Mouse (Mus musculus) MEL (cell line): ENCODE data around the gene Ptprj. TPM values are rescaled to one million over a fixed set of nuclear protein-coding genes. Genes with fewer than 3 reads are reported as not detected.

Source experiments
- DNase-seq: peaks from one replicate; pipeline ENCODE4 v3.0.0; 2011; ENCODE audit warnings: low read depth, low spot score
- H3K27ac ChIP-seq: 2 replicates; pipeline ENCODE4 v1.5.1; 2012; ENCODE audit warnings: low read depth, mild to moderate bottlenecking, control low read depth, low read length, moderate library complexity; ENCODE audit not compliant: control insufficient read depth
- H3K27me3 ChIP-seq, 2 experiments: fragments of 150-350 bp in 1 of 2; sonication (generic) in 1 of 2; 2 replicates each; pipeline ENCODE4 v1.6.1; 2012; ENCODE audit warnings: low read length in 2 of 2, mild to moderate bottlenecking in 2 of 2, improper control_type of control experiment in 1 of 2, moderate library complexity in 1 of 2; ENCODE audit not compliant: insufficient read depth in 2 of 2, control insufficient read depth in 1 of 2
- H3K36me3 ChIP-seq, 2 experiments: 2 replicates each; pipeline ENCODE4 v1.6.1; 2012 to 2014; ENCODE audit warnings: low read length in 2 of 2, improper control_type of control experiment in 1 of 2, inconsistent platforms in 1 of 2, mild to moderate bottlenecking in 1 of 2; ENCODE audit not compliant: insufficient read depth in 2 of 2, control insufficient read depth in 1 of 2
- H3K4me1 ChIP-seq, 2 experiments: fragments of 150-350 bp in 1 of 2; sonication (generic) in 1 of 2; 2 replicates each; pipeline ENCODE4 v1.6.1; 2012; ENCODE audit warnings: low read length in 2 of 2, improper control_type of control experiment in 1 of 2, mild to moderate bottlenecking in 1 of 2; ENCODE audit not compliant: insufficient read depth in 2 of 2, control insufficient read depth in 1 of 2
- H3K4me3 ChIP-seq, 2 experiments: fragments of 150-350 bp in 1 of 2; sonication (generic) in 1 of 2; 2 replicates each; pipeline ENCODE4 v1.5.1; 2012; ENCODE audit warnings: low read depth in 2 of 2, low read length in 2 of 2, mild to moderate bottlenecking in 2 of 2, moderate library complexity in 2 of 2, control low read depth in 1 of 2, improper control_type of control experiment in 1 of 2; ENCODE audit not compliant: control insufficient read depth in 1 of 2, insufficient read depth in 1 of 2
- H3K79me2 ChIP-seq: 2 replicates; pipeline ENCODE4 v1.6.1; 2012; ENCODE audit warnings: mild to moderate bottlenecking, low read length, moderate library complexity; ENCODE audit not compliant: control insufficient read depth, poor library complexity, insufficient read depth
- H3K9ac ChIP-seq: 2 replicates; pipeline ENCODE4 v1.6.1; 2012; ENCODE audit warnings: low read depth, mild to moderate bottlenecking, control low read depth, low read length, moderate library complexity; ENCODE audit not compliant: control insufficient read depth, poor library complexity, severe bottlenecking
- H3K9me3 ChIP-seq: fragments of 150-350 bp; sonication (generic); replicated peaks from 2 replicates; pipeline ENCODE4 v1.6.1; 2012; ENCODE audit warnings: mild to moderate bottlenecking, low read length, improper control_type of control experiment, moderate library complexity; ENCODE audit not compliant: insufficient read depth
- CTCF ChIP-seq, 3 experiments: IDR thresholded peaks in 2 of 3; conservative IDR thresholded peaks in 1 of 3; 2 replicates each; pipeline ENCODE4 v1.5.1; 2011 to 2012; ENCODE audit warnings: low read length in 3 of 3, low read depth in 2 of 3, mild to moderate bottlenecking in 2 of 3, improper control_type of control experiment in 1 of 3, inconsistent platforms in 1 of 3, mixed read lengths in 1 of 3, moderate library complexity in 1 of 3; ENCODE audit not compliant: control insufficient read depth in 1 of 3, insufficient read depth in 1 of 3, poor library complexity in 1 of 3, severe bottlenecking in 1 of 3
- E2F4 ChIP-seq: IDR thresholded peaks from 2 replicates; pipeline ENCODE4 v1.6.1; 2011; ENCODE audit warnings: low read depth, low read length, improper control_type of control experiment, borderline replicate concordance
- ELF1 ChIP-seq: IDR thresholded peaks from 2 replicates; pipeline ENCODE4 v1.6.1; 2014; ENCODE audit warnings: low read depth, mild to moderate bottlenecking, inconsistent platforms, low read length, improper control_type of control experiment, moderate library complexity
- EP300 ChIP-seq, 2 experiments: IDR thresholded peaks; 2 replicates each; pipeline ENCODE4 v1.6.1; 2011; ENCODE audit warnings: improper control_type of control experiment in 2 of 2, low read length in 2 of 2, low read depth in 1 of 2, mild to moderate bottlenecking in 1 of 2
- ETS1 ChIP-seq: IDR thresholded peaks from 2 replicates; pipeline ENCODE4 v1.6.1; 2012; ENCODE audit warnings: low read depth, mild to moderate bottlenecking, inconsistent platforms, low read length, improper control_type of control experiment, moderate library complexity
- GABPA ChIP-seq: IDR thresholded peaks from 2 replicates; pipeline ENCODE4 v1.6.1; 2012; ENCODE audit warnings: low read depth, mild to moderate bottlenecking, inconsistent platforms, low read length, improper control_type of control experiment, moderate library complexity
- GATA1 ChIP-seq: IDR thresholded peaks from 2 replicates; pipeline ENCODE4 v1.6.1; 2011; ENCODE audit warnings: low read depth, low read length, improper control_type of control experiment
- JUND ChIP-seq: IDR thresholded peaks from 2 replicates; pipeline ENCODE4 v1.6.1; 2011; ENCODE audit warnings: low read depth, mild to moderate bottlenecking, improper control_type of control experiment, low read length
- MAFK ChIP-seq: IDR thresholded peaks from 2 replicates; pipeline ENCODE4 v1.6.1; 2011; ENCODE audit warnings: low read depth, mild to moderate bottlenecking, low read length, improper control_type of control experiment, borderline replicate concordance
- MAZ ChIP-seq: IDR thresholded peaks from 2 replicates; pipeline ENCODE4 v1.6.1; 2012; ENCODE audit warnings: low read depth, mild to moderate bottlenecking, inconsistent platforms, low read length, improper control_type of control experiment
- MEF2A ChIP-seq: IDR thresholded peaks from 2 replicates; pipeline ENCODE4 v1.6.1; 2014; ENCODE audit warnings: low read depth, mild to moderate bottlenecking, inconsistent platforms, low read length, improper control_type of control experiment; ENCODE audit not compliant: poor library complexity, insufficient replicate concordance, severe bottlenecking; ENCODE audit errors: extremely low read depth
- MYB ChIP-seq: IDR thresholded peaks from 2 replicates; pipeline ENCODE4 v1.6.1; 2011; ENCODE audit warnings: mild to moderate bottlenecking, low read depth, low read length, improper control_type of control experiment
- MYC ChIP-seq: IDR thresholded peaks from 2 replicates; pipeline ENCODE4 v1.6.1; 2011; ENCODE audit warnings: low read depth, mild to moderate bottlenecking, low read length, improper control_type of control experiment, moderate library complexity
- NELFE ChIP-seq: IDR thresholded peaks from 2 replicates; pipeline ENCODE4 v1.6.1; 2011; ENCODE audit warnings: low read depth, low read length, improper control_type of control experiment
- NRF1 ChIP-seq: IDR thresholded peaks from 2 replicates; pipeline ENCODE4 v1.6.1; 2014; ENCODE audit warnings: low read depth, mild to moderate bottlenecking, inconsistent platforms, low read length, improper control_type of control experiment, moderate library complexity; ENCODE audit not compliant: poor library complexity, insufficient read depth, severe bottlenecking
- POLR2A ChIP-seq, 2 experiments: IDR thresholded peaks; 2 replicates each; pipeline ENCODE4 v1.6.1; 2011 to 2012; ENCODE audit warnings: low read length in 2 of 2, mild to moderate bottlenecking in 2 of 2, control low read depth in 1 of 2, improper control_type of control experiment in 1 of 2, low read depth in 1 of 2, moderate library complexity in 1 of 2; ENCODE audit not compliant: control insufficient read depth in 1 of 2, insufficient read depth in 1 of 2, poor library complexity in 1 of 2
- POLR2AphosphoS2 ChIP-seq: IDR thresholded peaks from 2 replicates; pipeline ENCODE4 v1.6.1; 2011; ENCODE audit warnings: low read length, improper control_type of control experiment
- POLR2AphosphoS5 ChIP-seq: IDR thresholded peaks from 2 replicates; pipeline ENCODE4 v1.6.1; 2012; ENCODE audit warnings: low read depth, borderline replicate concordance, mild to moderate bottlenecking, inconsistent platforms, low read length, moderate library complexity, mixed read lengths
- SIN3A ChIP-seq: IDR thresholded peaks from 2 replicates; pipeline ENCODE4 v1.6.1; 2012; ENCODE audit warnings: low read length, improper control_type of control experiment, inconsistent platforms
- SMC3 ChIP-seq: IDR thresholded peaks from 2 replicates; pipeline ENCODE4 v1.6.1; 2011; ENCODE audit warnings: low read depth, low read length, improper control_type of control experiment
- TAL1 ChIP-seq: IDR thresholded peaks from 2 replicates; pipeline ENCODE4 v1.6.1; 2012; ENCODE audit warnings: mild to moderate bottlenecking, inconsistent platforms, low read length, moderate library complexity, mixed read lengths
- TBP ChIP-seq: IDR thresholded peaks from 2 replicates; pipeline ENCODE4 v1.8.0; 2011; ENCODE audit warnings: low read depth, low read length, improper control_type of control experiment
- ZKSCAN1 ChIP-seq: IDR thresholded peaks from 2 replicates; pipeline ENCODE4 v1.6.1; 2012; ENCODE audit warnings: low read depth, mild to moderate bottlenecking, inconsistent platforms, low read length, improper control_type of control experiment, moderate library complexity
- polyA plus RNA-seq, 2 experiments: library from polyadenylated mRNA; stranded (reverse) in 1 of 2; unstranded in 1 of 2; fragments of >175 nt in 1 of 2; fragments of >200 nt in 1 of 2; gene quantifications; 2 replicates each; pipeline versions ENCODE4 v1.2.1 to v1.2.4; 2012; ENCODE audit warnings: low replicate concordance in 2 of 2, low read depth in 1 of 2; ENCODE audit not compliant: insufficient read length in 2 of 2, insufficient read depth in 1 of 2, missing spikeins in 1 of 2
- total RNA-seq: library from RNA; depleted of rRNA; stranded (reverse); fragments of 300-350 nt; gene quantifications from 2 replicates; pipeline ENCODE4 v1.2.3, GENCODE M21; 2012

Ptprj gene
- total and polyA plus RNA-seq, 3 experiments: 6.4 to 10.2 TPM; not detected in 1

GRCm38 (mm10) chr2:90577451-90578279 is 2.8 kb downstream of the Ptprj start (continued):
- no peak for TF ChIP-seq TAL1
- no peak for TF ChIP-seq MYC
- TF ChIP-seq GABPA: no peak
- TF ChIP-seq MAZ: no peak
- TF ChIP-seq SIN3A: peak; percentile 15; the same call in 1 of the 2 replicates
- TF ChIP-seq E2F4: no peak
- TF ChIP-seq POLR2A (IDR thresholded peaks at IDR 0.05; ENCODE audit: control insufficient read depth in 1 of 2, insufficient read depth in 1 of 2, low read depth in 1 of 2, low read length in 2 of 2, poor library complexity in 1 of 2): no peak
- TF ChIP-seq GATA1: no peak
- TF ChIP-seq POLR2AphosphoS2: no peak
- TF ChIP-seq ELF1: no peak
- no peak for TF ChIP-seq MYB
- no peak for TF ChIP-seq MEF2A
- peak in 1 of 2 experiments; percentile 25; a peak in 1 of 4 replicates for TF ChIP-seq EP300 (IDR thresholded peaks at IDR 0.05; ENCODE audit: low read depth in 1 of 2, low read length in 2 of 2)
- TF ChIP-seq NELFE: no peak
- no peak for TF ChIP-seq POLR2AphosphoS5
- no peak for TF ChIP-seq ETS1
- TF ChIP-seq NRF1: no peak

- H3K9me3 ChIP-seq: no peaks in the 10 kb centered on the region
- no peak overlapping the region for H3K27ac ChIP-seq
- peaks cover 0 to 45% of the 10 kb centered on the region in 2 experiments; a peak in 2 of 4 replicates for H3K36me3 ChIP-seq
- H3K4me1 ChIP-seq: peaks cover 31 to 39% of the 10 kb centered on the region in 2 experiments
- H3K27me3 ChIP-seq: no peaks in the 10 kb centered on the region
- no peak overlapping the region for H3K9ac ChIP-seq
- TF ChIP-seq SMC3 (no peak), TBP (no peak), MAZ (no peak), MAFK (no peak), ELF1 (no peak), JUND (no peak), ETS1 (no peak), CTCF (IDR thresholded peaks at IDR 0.05 in 2 of 3, conservative IDR thresholded peaks at IDR 0.05 in 1 of 3; ENCODE audit: control insufficient read depth in 1 of 3, insufficient read depth in 1 of 3, low read depth in 2 of 3, low read length in 3 of 3, poor library complexity in 1 of 3, severe bottlenecking in 1 of 3) (no peak), ZKSCAN1 (no peak)
- TF ChIP-seq, all 39 proteins: peak for 0
- Histone ChIP-seq H3K79me2 (peaks cover 41% of the 10 kb centered on the region), H3K4me3 (no peak overlapping the region)
- DNase-seq: no peak
Measured at GRCm38 (mm10) chr2:90576936-90577335, 3.5 kb downstream of the Ptprj start.
